Mouse (Mus musculus): ENCODE data around the gene Sfrp5.

Gene Sfrp5

GRCm38 (mm10) chr19:42201696-42202381 is at the start of gene Sfrp5:
Gene Sfrp5 (minus strand): TSS chr19:42202252.
- DNase-seq: no peak

GRCm38 (mm10) chr19:42249976-42250914 is 48.2 kb upstream of the Sfrp5 start:
- DNase-seq: no peak

- DNase-seq: no peak
Observed at GRCm38 (mm10) chr19:42247519-42247918, 45.5 kb upstream of the Sfrp5 start, which contains the start of gene Golga7b. Gene Golga7b (plus strand): TSS chr19:42247574.

DNA sequence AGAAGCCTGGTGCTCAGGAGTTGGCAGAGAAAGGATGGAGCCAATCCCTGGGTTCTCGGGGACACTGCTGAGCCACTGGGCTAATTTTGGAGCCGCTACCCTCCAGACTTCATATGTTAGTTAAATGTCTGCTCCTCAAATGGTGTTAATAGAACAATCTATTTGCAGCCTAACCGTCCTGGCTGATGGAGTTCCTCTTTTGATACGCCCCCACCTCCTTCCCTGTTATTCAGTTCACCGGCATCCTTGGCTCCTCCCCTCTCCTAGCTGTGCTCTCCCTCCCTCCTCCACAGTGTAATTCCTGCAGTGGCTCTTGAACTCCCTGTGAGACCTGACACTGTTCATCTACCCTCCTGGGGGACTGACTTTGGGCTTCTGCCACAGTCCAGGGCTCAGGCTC is 44.6 kb upstream of the Sfrp5 start:
- DNase-seq: no peak

DNA sequence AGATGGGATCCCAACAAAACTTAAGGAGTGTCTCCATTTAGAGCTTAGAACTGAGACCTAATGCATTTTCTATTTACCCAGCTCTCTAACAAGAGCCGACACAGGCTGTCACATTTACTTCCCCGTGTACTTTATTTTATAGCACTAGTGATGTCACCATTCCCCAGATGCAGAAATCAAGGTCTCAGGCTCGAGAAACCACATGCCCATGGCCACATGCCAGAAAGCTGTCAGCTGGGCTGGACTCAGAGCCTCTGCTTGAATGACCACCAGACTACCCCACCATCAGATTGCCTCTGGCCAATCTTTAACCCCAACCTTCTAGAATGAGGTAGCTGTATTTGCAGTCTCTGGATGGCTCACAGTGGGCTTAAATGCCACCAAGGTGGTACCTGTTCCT is 41.3 kb upstream of the Sfrp5 start:
- no peak for DNase-seq

- DNase-seq: no peak
Observed at GRCm38 (mm10) chr19:42240881-42241280, 38.8 kb upstream of the Sfrp5 start.

DNA sequence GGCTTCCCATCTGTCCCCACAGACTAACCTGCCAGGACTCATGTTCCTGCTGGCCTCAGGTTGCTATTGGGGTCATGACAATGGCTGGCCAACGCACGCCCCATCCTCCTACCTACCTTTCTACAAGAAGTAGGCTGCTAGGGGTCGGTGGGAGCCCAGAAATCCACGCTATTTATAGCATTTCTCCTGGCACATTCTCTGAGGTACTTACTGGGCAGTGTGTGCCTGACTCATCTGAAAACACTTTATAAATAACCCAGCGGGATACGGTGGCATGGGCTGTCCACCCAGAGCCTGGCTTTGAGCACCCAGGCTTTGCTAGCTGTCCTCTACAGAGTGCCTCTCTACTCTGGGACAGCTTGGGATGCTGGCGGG is 36.3 kb upstream of the Sfrp5 start:
- DNase-seq: no peak

DNA sequence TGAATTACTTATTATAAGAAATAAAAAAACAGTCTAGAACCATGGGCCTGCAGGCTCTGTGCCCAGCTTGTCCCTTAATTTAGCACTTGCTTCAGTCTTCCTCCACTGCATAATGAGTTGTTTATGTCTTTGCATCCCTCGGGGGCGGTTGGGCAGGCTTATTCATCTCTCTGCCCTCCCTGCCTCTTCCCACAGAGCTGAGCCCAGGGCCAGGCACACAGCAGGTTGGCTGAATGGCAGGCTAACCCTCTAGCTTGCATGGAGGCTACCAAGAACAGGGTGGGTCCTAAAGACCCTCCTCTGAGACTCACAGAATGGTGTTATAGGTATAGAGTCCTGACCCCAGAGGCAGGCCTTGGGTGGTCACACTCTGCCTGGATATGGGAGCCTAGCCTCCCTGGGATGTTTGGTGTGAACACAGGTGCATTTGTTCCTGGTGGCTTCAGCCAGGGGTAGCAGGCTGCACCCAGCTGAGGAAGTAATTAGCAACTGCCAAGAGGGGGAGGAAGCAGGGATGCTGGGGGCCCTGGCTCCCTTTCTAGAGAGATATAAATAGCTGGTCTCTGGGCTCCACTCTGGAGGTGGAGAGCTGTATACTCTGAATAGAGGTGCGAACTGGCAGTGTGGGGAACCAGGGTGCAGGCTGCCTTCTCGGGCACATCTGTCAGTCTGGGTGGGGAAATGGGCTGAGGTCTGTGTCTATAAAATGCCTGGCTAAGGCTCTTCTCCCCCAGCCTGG is 35.7 kb upstream of the Sfrp5 start:
- DNase-seq: no peak

DNA sequence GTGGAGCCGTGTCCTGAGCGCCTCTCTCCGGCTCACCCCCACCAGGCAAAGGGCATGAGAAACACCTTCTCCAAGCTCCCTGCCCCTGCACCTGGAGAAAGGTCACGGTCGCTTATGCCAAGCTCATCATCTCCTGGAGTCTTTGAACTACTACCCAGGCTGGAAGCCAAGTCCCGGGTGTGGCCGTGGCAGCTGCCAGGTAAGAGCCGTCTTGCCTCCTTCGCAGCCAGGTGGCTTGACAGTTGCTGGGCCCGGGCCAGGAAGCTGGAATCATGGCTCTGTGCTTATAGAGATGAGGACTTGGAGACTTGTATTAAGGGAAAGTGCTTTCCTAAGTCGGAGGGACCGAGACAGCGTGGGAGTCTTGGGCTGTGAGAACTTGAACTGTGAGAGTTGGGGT is 28.9 kb upstream of the Sfrp5 start:
- no peak for DNase-seq

- no peak for DNase-seq
Observed at GRCm38 (mm10) chr19:42230288-42230568, 28.2 kb upstream of the Sfrp5 start.

GRCm38 (mm10) chr19:42229499-42230287 is 27.6 kb upstream of the Sfrp5 start:
- no peak for DNase-seq

GRCm38 (mm10) chr19:42226451-42226850 is 24.4 kb upstream of the Sfrp5 start:
- DNase-seq: no peak

DNA sequence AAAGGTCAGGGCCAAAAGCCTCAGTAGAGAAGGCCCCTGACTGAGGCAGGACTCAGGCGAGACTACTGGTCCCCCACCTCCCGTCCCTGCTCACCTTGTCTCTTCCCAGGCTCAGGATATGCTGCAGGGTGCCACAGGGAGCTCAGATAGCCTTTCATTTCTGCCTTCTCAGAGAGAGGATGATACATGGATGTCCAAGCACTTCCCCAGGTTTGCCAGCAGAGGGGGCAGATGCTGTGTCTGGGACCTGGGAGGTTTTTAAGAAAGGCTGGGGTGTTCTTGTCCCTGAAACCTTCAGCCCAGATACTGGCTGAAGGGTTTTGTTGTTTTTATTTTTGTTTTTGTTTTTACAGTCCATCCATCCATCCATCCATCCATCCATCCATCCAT is 15.3 kb upstream of the Sfrp5 start:
- peak; percentile 65 for DNase-seq

DNA sequence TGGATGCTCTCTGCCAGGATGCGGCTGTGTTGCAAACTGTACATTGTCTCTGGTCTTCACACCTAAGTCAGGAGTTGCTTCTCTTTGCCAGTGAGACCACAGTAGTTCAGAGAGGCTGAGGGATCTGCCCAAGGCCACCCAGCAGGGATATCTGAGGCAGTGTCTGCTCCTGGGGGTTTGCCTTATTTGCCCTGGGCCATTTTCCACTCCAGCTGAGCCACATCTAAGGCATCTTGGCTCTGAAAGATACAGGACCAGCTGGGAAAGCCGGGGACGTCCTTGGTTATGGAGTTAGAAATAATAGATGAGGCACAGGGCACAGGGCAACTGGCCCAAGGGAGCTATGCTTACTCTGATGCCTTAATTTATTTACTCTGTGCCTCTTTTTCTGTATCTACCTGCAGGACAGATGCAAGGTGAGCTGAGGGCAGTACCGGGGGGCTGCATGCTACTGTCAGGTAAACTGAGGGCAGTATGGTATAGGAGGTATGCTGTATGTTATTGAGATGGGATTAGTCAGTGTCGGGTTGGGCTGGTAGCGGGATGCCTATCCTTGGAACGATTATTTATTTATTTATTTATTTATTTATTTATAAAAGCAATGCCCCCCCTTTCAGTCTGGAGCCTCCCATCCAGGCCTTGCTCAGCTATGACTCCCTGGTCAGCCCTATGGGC is 14.8 kb upstream of the Sfrp5 start:
- no peak for DNase-seq

GRCm38 (mm10) chr19:42214601-42215000 is 12.5 kb upstream of the Sfrp5 start:
- no peak for DNase-seq

GRCm38 (mm10) chr19:42211936-42212335 is 9.9 kb upstream of the Sfrp5 start:
- DNase-seq: no peak

DNA sequence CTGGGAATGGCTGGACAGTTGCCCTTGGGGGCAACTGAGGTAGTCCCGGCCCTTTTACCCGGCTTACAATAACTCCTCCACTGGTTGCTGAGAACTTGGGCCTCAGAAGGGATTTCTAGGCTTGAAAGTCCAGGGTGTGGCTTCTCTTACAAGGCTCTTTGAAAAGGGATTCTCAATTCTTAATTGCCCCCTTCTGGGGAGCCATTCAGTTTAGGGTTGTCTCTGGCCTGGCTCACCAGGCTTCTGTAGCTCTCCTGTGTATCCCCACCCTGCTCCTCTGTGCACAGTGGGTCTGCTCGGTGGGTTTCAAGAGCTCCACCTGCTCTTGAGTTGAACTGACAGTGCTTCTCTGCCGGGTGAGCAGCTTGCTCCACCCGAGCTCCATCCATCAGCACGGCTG is 7.9 kb upstream of the Sfrp5 start:
- DNase-seq: no peak

DNA sequence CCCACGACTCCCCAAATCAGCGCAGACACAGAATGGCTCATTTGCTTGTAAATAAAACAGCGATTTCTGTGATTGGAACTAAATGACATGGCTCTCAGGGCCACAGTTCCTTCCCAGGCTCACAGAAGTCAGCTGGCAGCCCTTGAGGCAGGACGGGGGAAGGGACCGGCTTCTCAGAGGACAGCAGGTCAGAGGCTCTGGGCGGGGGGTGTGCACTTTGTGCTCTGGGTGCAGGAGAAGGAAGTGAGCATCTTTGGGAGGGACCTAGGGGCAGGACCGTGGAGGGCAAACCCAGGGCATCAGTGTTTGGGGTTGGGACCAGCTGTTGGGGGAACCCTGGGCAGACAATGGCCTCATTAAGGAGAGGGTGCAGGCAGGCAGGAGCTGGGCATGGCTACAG is 7.4 kb upstream of the Sfrp5 start:
- DNase-seq: no peak

DNA sequence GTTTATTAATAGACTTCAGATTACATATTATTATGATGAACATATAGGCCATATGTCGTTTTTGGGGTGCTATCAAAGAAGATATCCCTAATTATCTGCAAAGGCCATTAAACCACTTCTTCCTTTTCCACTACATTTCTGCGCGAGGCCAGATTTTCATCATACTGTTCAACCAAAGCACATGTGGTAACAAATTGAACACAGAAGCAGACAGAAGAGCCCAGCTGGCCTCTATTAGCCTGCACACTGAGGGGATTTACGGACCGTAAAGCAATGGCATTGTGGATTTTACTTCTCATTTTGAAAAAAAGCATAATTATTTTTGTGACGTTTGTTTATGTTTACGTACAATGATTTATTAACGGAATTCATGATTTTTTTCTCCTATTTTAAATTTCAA is 3.1 kb upstream of the Sfrp5 start:
- DNase-seq: no peak

- no peak for DNase-seq
Observed at GRCm38 (mm10) chr19:42204306-42204705, 2.3 kb upstream of the Sfrp5 start.

- DNase-seq: no peak
Observed at GRCm38 (mm10) chr19:42202467-42202866, 415 bp upstream of the Sfrp5 start.

DNA sequence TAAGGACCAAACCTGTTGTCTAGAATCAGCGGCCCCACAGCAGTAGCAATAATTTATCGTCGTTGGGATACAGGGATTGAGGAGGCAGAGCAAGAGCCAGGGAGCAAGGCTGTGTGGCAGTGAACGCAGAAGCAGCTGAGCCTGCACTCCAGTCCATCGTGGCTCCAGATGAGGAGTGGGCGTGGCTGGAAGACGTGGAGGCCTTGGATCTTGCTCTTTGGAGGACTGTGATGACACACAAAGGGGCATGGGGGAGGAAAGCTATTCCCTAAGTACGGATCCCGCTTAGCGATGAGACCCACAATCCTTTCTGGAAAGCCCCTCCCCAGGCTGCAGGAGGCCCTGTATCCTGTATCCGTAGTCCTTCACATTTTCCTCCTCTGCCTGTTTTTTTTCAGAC is 4.0 kb downstream of the Sfrp5 start:
- no peak for DNase-seq

Measured in right cerebral cortex, postnatal 4 days (tissue).